Mouse (Mus musculus) lung, postnatal 0 days (tissue): ENCODE data around the gene Jazf1.

Experiments used
- CTCF ChIP-seq: IDR thresholded peaks from 2 replicates; pipeline ENCODE4 v1.5.1; 2016; ENCODE audit warnings: antibody characterized with exemption, mild to moderate bottlenecking
- EP300 ChIP-seq: IDR thresholded peaks from 2 replicates; pipeline ENCODE4 v1.6.1; 2016; ENCODE audit warnings: antibody characterized with exemption, mild to moderate bottlenecking, control low read depth

- TF ChIP-seq CTCF: no peak
- no peak for TF ChIP-seq EP300
Measured at GRCm38 (mm10) chr6:52905100-52905499, 163.3 kb downstream of the Jazf1 start.
